Mouse (Mus musculus): ENCODE data around the gene Arf3. TPM values are rescaled to one million over a fixed set of nuclear protein-coding genes. Genes with fewer than 3 reads are reported as not detected.

The Arf3 gene
- polyA plus RNA-seq, 1 experiment from 2014 or later = 41.0 TPM

DNA sequence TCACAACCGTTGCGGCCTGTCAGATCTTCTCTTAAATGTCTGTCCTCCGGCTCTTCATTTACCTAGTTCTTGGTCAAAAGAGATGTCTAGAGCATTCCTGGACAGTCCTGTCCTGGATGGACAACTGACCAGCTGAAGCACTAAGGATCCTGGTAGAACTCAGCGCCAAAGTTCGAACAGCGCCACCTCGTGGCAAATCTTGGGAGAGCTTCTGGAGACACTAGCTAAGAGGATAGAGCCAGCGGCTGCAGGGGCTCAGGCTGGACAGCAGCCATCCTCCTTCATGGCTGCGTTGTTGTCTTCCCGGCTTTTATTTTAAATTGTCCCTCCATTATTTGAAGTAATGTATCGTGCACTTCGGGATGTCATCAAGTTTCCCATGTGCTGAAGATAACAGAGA lies 36.4 kb upstream of the Arf3 start:
- Histone ChIP-seq H3K9ac (no peak overlapping the region), H3K36me3 (no peaks in the 10 kb centered on the region), H3K27ac (no peak overlapping the region), H3K4me1 (peaks cover 17% of the 10 kb centered on the region), H3K9me3 (no peaks in the 10 kb centered on the region), H3K4me3 (no peak overlapping the region), H3K4me2 (replicated peaks) (no peak overlapping the region), H3K27me3 (peaks cover 99% of the 10 kb centered on the region)
- ATAC-seq (ENCODE audit: low FRiP score, low read depth) = no peak
- WGBS = 11% methylated on average over 12 of the region's 12 CpGs

DNA sequence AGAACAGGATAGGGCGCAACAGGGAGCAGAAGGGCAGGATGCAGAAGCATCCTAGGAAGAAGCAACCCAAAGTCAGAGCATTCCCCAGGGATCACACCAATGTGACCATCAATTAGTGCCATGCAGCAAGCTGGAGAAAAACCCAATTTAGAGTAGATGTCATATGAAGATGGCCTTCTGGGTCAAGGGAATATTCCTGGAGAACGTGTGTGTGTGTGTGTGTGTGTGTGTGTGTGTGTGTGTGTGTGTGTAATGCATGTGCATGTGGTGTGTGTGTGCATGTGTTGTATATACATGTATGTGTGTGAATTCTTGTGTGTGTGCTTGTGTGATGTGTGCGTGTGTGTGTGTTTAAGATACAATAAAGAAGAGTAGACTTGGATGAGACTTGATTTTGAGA lies 35.9 kb upstream of the Arf3 start:
- Histone ChIP-seq H3K4me1 (peaks cover 16% of the 10 kb centered on the region), H3K9me3 (no peaks in the 10 kb centered on the region), H3K9ac (no peak overlapping the region), H3K27me3 (peaks cover 100% of the 10 kb centered on the region), H3K4me2 (replicated peaks) (no peak overlapping the region), H3K36me3 (no peaks in the 10 kb centered on the region), H3K27ac (no peak overlapping the region), H3K4me3 (no peak overlapping the region)
- no peak for ATAC-seq (ENCODE audit: low FRiP score, low read depth)
- 46% methylated on average over 3 of the region's 3 CpGs for WGBS

DNA sequence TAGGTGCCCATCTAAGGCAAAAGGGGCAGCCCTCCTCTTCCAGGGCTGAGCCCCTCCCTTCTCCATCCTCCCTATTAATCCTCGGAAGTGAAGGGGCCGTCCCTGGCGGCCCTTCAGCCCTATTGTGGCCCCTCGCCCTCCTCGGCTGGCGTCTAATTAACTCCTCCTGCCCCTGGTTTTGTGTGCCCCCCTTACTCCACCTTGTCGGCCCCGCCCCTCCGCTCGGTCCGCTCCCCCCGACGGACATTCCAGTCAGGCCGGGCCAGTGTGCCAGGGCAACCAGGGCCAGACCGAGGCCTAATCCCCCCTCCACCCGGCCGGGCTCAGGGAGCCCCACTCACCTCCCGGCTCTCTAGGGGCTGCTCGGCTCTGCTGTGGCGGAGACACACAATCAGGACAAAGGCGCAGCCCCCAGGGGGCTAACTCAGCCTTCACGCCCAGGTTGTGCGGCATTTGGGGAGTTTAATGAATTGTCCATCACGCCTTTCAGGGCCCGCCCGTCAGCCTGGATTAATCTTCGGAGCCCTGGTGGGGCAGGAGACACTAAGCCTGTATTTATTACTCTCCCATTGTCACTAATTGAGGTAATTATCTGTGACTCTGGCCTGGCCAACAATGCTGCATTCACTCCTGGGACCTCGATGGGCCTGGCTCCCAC lies 35.0 kb upstream of the Arf3 start:
- no peak for ATAC-seq (ENCODE audit: low FRiP score, low read depth)

DNA sequence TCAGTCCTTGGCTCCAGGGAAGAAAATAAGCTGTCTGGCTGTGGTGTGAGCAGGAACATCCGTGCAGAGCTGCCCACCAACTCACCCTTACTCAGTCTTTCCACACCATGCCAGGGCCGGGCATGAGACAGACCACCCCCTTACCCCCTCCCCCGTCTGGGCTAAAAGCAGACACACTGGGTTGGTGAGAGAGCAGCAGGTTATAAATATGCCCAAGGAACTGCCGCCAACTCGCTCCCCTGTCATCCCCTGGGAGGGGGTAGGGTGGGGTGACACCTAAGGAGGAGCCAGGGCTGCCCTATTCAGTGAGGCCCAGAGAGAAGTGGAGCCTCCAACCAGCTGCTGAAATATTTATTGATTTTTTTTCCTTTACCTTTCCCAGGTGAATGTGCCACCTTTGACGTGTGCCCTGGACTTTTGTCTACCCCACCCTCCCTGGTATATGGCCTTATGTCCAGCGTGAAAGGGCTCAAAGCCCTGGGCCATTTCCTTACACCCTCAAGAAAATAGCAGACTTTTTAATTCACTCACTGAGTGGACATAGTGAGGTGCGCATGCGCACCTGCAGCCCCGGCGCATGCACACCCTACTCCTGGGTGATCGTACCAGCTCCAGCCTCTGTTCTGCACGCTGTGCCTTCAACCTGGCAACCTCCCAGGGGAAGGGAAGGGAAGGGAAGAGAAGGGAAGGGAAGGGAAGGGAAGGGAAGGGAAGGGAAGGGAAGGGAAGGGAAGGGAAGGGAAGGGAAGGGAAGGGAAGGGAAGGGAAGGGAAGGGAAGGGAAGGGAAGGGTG lies 34.0 kb upstream of the Arf3 start:
- Histone ChIP-seq H3K9ac (no peak overlapping the region), H3K4me1 (peaks cover 22% of the 10 kb centered on the region), H3K27ac (no peak overlapping the region), H3K27me3 (peaks cover 100% of the 10 kb centered on the region), H3K4me3 (no peak overlapping the region), H3K4me2 (replicated peaks) (no peak overlapping the region), H3K36me3 (no peaks in the 10 kb centered on the region), H3K9me3 (no peaks in the 10 kb centered on the region)
- 4% methylated on average over 13 of the region's 13 CpGs for WGBS
- 0 out of 2 replicates have a peak, but pooled peaks have one; percentile 30 for ATAC-seq (ENCODE audit: low FRiP score, low read depth)

More for the DNA sequence above, 35.0 kb upstream of the Arf3 start:
- Histone ChIP-seq H3K36me3 (no peaks in the 10 kb centered on the region), H3K4me1 (peaks cover 15% of the 10 kb centered on the region), H3K27ac (no peak overlapping the region), H3K27me3 (peaks cover 100% of the 10 kb centered on the region), H3K9ac (no peak overlapping the region), H3K4me2 (replicated peaks) (peak overlapping the region; percentile 30; the same call in 1 of the 2 replicates), H3K4me3 (0 out of 2 replicates have a peak overlapping the region, but pooled peaks have one; percentile 16), H3K9me3 (no peaks in the 10 kb centered on the region)
- WGBS = 1% methylated on average over 28 of the region's 28 CpGs

DNA sequence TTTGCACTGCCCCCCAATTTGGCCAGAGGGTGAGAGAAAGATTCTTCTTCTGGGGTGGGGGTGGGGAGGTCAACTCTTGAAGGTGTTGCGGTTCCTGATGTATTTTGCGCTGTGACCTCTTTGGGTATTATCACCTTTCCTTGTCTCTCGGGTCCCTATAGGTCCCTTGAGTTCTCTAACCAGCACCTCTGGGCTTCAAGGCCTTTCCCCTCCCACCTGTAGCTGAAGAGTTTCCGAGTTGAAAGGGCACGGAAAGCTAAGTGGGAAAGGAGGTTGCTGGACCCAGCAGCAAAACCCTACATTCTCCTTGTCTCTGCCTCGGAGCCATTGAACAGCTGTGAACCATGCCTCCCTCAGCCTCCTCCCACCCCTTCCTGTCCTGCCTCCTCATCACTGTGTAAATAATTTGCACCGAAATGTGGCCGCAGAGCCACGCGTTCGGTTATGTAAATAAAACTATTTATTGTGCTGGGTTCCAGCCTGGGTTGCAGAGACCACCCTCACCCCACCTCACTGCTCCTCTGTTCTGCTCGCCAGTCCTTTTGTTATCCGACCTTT lies 30.2 kb upstream of the Arf3 start:
- no peak for ATAC-seq (ENCODE audit: low FRiP score, low read depth)
- WGBS = 2% methylated on average over 13 of the region's 13 CpGs
- Histone ChIP-seq H3K4me3 (peak overlapping the region; percentile 40), H3K9ac (no peak overlapping the region), H3K27me3 (peaks cover 100% of the 10 kb centered on the region), H3K9me3 (no peaks in the 10 kb centered on the region), H3K4me1 (peaks cover 43% of the 10 kb centered on the region), H3K27ac (no peak overlapping the region), H3K4me2 (replicated peaks) (peak overlapping the region; percentile 60), H3K36me3 (no peaks in the 10 kb centered on the region)

DNA sequence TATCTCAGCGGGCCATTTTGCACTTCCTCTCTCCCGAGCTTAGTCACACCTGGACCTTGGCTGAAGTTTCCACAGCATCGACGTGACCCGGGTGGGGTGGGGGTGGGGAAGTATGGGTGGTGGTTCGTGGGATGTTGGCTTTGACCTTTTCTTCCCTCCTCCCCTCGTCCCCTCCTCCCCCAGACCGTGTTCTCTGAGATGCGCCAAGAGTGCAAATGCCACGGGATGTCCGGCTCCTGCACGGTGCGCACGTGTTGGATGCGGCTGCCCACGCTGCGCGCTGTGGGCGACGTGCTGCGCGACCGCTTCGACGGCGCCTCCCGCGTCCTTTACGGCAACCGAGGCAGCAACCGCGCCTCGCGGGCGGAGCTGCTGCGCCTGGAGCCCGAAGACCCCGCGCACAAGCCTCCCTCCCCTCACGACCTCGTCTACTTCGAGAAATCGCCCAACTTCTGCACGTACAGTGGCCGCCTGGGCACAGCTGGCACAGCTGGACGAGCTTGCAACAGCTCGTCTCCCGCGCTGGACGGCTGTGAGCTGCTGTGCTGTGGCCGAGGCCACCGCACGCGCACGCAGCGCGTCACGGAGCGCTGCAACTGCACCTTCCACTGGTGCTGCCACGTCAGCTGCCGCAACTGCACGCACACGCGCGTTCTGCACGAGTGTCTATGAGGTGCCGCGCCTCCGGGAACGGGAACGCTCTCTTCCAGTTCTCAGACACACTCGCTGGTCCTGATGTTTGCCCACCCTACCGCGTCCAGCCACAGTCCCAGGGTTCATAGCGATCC lies 29.4 kb upstream of the Arf3 start:
- Histone ChIP-seq H3K27me3 (peaks cover 100% of the 10 kb centered on the region), H3K9me3 (no peaks in the 10 kb centered on the region), H3K4me2 (replicated peaks) (peak overlapping the region; percentile 60), H3K4me1 (peaks cover 37% of the 10 kb centered on the region), H3K4me3 (peak overlapping the region; percentile 40), H3K36me3 (no peaks in the 10 kb centered on the region), H3K27ac (no peak overlapping the region), H3K9ac (0 out of 2 replicates have a peak overlapping the region, but pooled peaks have one; percentile 53)
- under 1% methylated on average over 75 of the region's 75 CpGs for WGBS
- ATAC-seq (ENCODE audit: low FRiP score, low read depth) = no peak

DNA sequence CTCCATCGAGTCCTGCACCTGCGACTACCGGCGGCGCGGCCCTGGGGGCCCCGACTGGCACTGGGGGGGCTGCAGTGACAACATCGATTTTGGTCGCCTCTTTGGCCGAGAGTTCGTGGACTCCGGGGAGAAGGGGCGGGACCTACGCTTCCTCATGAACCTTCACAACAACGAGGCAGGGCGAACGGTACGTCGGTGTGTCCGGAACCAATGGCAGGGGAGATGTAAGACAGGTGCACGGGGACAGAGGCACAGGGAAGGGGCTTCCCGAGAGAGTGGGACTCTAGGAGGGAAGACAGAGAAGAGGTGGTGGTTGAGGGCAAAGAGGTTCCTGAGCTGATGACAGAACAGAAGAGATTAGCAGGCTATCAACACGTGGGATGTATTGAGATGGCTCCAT lies 28.8 kb upstream of the Arf3 start:
- Histone ChIP-seq H3K36me3 (no peaks in the 10 kb centered on the region), H3K4me3 (peak overlapping the region; percentile 40), H3K4me2 (replicated peaks) (no peak overlapping the region), H3K9me3 (no peaks in the 10 kb centered on the region), H3K27me3 (peaks cover 100% of the 10 kb centered on the region), H3K4me1 (peaks cover 33% of the 10 kb centered on the region), H3K27ac (no peak overlapping the region), H3K9ac (no peak overlapping the region)
- no peak for ATAC-seq (ENCODE audit: low FRiP score, low read depth)
- WGBS = 2% methylated on average over 23 of the region's 23 CpGs

DNA sequence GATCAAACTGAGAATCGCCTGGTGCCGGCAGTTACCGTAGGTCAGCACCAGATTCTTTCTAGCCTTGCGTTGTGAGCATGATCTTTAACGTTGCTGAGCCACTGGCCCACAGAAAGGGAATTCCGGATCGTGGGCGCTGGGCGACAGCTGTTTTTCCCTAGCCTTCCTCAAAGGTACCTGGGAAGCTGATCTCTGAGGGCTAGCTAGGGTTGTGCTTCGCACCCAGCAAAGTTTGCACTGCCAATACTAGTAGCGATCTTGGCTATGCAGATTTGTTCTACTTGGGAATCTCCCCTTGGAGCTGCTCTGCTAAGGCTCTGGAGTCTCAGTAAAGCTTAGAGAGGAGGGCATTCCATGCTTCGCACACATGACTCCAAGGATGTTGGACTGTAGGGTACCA lies 28.2 kb upstream of the Arf3 start:
- Histone ChIP-seq H3K4me1 (peaks cover 33% of the 10 kb centered on the region), H3K4me2 (replicated peaks) (peak overlapping the region; percentile 49), H3K4me3 (peak overlapping the region; percentile 40), H3K9me3 (no peaks in the 10 kb centered on the region), H3K27ac (no peak overlapping the region), H3K36me3 (no peaks in the 10 kb centered on the region), H3K27me3 (peaks cover 100% of the 10 kb centered on the region), H3K9ac (0 out of 2 replicates have a peak overlapping the region, but pooled peaks have one; percentile 39)
- no peak for ATAC-seq (ENCODE audit: low FRiP score, low read depth)
- WGBS = 1% methylated on average over 12 of the region's 12 CpGs

DNA sequence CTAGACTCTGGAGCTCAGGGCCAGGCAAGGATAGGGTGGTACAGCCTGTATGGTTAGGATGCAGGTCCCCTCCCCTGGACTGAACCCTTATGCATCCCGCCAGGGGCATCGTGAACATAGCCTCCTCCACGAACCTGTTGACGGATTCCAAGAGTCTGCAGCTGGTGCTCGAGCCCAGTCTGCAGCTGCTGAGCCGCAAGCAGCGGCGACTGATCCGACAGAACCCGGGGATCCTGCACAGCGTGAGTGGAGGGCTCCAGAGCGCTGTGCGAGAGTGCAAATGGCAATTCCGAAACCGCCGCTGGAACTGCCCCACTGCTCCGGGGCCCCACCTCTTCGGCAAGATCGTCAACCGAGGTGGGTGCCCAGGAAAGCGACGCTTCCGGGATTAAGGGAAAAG lies 27.7 kb upstream of the Arf3 start:
- peak overlapping the region; percentile 49 for H3K4me2 ChIP-seq (replicated peaks)
- H3K9me3 ChIP-seq = peaks cover 2% of the 10 kb centered on the region; the same call in 1 of the 2 replicates
- H3K4me3 ChIP-seq = peak overlapping the region; percentile 40
- H3K27me3 ChIP-seq = peaks cover 98% of the 10 kb centered on the region
- H3K4me1 ChIP-seq = peaks cover 33% of the 10 kb centered on the region
- WGBS = under 1% methylated on average over 23 of the region's 23 CpGs
- H3K9ac ChIP-seq = peak overlapping the region; percentile 39
- no peaks in the 10 kb centered on the region for H3K36me3 ChIP-seq
- no peak for ATAC-seq (ENCODE audit: low FRiP score, low read depth)
- H3K27ac ChIP-seq = no peak overlapping the region

DNA sequence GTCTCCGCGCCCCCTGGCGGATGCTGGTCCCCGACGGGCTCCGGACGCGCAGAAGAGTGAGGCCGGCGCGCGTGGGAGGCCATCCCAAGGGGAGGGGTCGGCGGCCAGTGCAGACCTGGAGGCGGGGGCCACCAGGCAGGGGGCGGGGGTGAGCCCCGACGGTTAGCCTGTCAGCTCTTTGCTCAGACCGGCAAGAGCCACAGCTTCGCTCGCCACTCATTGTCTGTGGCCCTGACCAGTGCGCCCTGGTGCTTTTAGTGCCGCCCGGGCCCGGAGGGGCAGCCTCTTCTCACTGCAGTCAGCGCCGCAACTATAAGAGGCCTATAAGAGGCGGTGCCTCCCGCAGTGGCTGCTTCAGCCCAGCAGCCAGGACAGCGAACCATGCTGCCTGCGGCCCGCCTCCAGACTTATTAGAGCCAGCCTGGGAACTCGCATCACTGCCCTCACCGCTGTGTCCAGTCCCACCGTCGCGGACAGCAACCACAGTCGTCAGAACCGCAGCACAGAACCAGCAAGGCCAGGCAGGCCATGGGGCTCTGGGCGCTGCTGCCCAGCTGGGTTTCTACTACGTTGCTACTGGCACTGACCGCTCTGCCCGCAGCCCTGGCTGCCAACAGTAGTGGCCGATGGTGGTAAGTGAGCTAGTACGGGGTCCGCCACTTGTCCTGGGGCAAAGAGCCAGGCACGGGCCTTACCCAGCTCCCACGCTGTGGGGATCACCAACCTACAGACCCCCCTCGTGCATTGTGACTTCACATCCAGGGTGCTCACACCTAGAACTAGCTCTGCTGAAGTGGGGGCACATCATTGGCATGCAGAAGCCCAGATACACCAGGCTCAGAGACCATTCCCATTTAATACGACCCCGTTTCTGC lies 26.9 kb upstream of the Arf3 start, which contains the start of gene Wnt1:
TSS of gene Wnt1 (plus strand) at position 197 of the 875 bp plus-strand sequence.
- ATAC-seq (ENCODE audit: low FRiP score, low read depth) = no peak
- Histone ChIP-seq H3K4me3 (peak within 1 kb of the TSS; percentile 40), H3K4me2 (replicated peaks) (peak within 1 kb of the TSS; percentile 49)

More for the DNA sequence above, 26.9 kb upstream of the Arf3 start, which contains the start of gene Wnt1:
- peaks cover 5% of the 10 kb centered on the region; the same call in 1 of the 2 replicates for H3K9me3 ChIP-seq
- no peaks in the 10 kb centered on the region for H3K36me3 ChIP-seq
- peaks cover 33% of the 10 kb centered on the region for H3K4me1 ChIP-seq
- 4% methylated on average over 51 of the region's 51 CpGs for WGBS
- peak within 1 kb of the TSS; percentile 39 for H3K9ac ChIP-seq
- no peak within 1 kb of the TSS for H3K27ac ChIP-seq
- peaks cover 98% of the 10 kb centered on the region for H3K27me3 ChIP-seq
